Mouse (Mus musculus): ENCODE measurements around the gene Ubqln1. TPM values are rescaled to one million over a fixed set of nuclear protein-coding genes. Genes with fewer than 3 reads are reported as not detected.

Ubqln1 gene
- 102 and 107 TPM in 2 replicates for polyA plus RNA-seq (2015; fragmentation: Nextera tagmentation; extraction: Ambion mirVana)

DNA sequence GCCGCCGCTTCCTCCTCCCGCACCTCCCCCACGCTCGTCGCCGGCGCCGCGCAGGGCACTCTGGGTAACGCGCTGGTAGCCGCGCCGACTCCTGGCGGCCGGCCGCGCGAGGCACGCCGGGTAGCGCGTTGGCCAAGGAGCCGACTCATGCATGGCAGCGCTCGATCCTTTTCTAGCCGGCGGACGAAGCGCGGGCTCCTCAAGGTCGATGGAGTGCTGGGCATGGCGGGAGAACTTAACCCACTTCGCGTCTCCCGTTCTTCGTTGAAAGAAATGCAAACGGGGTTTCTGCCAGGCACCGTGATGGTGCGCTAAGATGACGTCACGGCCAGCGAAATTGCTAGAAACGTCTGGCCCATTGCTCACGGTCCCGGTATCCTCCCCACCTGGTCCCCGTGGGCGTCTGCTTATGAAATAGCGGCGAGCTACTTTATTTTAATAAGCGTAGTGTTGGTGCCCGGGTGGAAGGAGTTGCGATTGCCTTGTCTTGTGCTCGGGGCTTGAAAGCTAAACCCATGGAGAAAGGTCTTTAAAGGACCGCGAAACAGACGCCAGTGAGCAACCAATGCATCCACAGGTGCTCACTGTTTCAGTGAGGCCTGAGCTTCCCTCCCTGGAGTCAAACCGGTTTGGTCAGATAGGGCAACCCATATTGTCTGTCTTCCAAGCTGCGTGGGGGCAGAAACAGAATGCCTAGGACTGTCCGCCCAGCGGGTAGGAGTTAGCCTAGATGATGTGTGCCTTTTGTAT lies at the start of gene Ubqln1:
Gene Ubqln1 (minus strand): TSS at position 62 of the 750 bp plus-strand sequence.
- 2% methylated on average over 60 of the region's 62 CpGs for WGBS
- peak within 1 kb of the TSS; percentile 93 for H3K27ac ChIP-seq

DNA sequence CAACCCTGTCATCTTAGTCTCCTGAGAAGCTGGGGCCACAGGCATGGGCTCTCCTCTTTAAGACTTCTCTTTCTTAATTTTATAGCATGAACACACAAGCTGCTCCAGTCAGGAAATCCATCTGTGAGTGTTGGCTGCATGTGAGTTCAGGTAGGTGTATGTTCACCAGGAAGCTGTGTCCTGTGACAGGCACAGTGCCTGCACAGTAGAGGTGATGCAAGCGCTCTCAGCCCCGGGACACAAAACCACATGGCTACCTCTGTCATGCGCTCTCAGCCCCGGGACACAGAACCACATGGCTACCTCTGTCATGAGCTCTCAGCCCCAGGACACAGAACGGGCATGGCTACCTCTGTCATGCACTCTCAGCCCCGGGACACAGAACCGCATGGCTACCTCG lies 48.1 kb upstream of the Ubqln1 start:
- no peak overlapping the region for H3K4me2 ChIP-seq (replicated peaks)
- no peak for ATAC-seq
- no peak overlapping the region for H3K4me3 ChIP-seq (replicated peaks)
- no peaks in the 10 kb centered on the region for H3K9me3 ChIP-seq
- no peaks in the 10 kb centered on the region for H3K4me1 ChIP-seq (replicated peaks)
- H3K9ac ChIP-seq = no peak overlapping the region
- H3K36me3 ChIP-seq = no peaks in the 10 kb centered on the region
- 91% methylated on average over 8 of the region's 8 CpGs for WGBS
- H3K27ac ChIP-seq = no peak overlapping the region
- H3K27me3 ChIP-seq (replicated peaks) = no peaks in the 10 kb centered on the region

More for the DNA sequence above, at the start of gene Ubqln1:
- peak within 1 kb of the TSS; percentile 100 for H3K4me3 ChIP-seq (replicated peaks)
- H3K36me3 ChIP-seq = no peaks in the 10 kb centered on the region
- peaks cover 21% of the 10 kb centered on the region for H3K4me1 ChIP-seq (replicated peaks)
- no peaks in the 10 kb centered on the region for H3K27me3 ChIP-seq (replicated peaks)
- peak; percentile 93 for ATAC-seq
- H3K9me3 ChIP-seq = no peaks in the 10 kb centered on the region
- peak within 1 kb of the TSS; percentile 98 for H3K9ac ChIP-seq
- H3K4me2 ChIP-seq (replicated peaks) = peak within 1 kb of the TSS; percentile 73

DNA sequence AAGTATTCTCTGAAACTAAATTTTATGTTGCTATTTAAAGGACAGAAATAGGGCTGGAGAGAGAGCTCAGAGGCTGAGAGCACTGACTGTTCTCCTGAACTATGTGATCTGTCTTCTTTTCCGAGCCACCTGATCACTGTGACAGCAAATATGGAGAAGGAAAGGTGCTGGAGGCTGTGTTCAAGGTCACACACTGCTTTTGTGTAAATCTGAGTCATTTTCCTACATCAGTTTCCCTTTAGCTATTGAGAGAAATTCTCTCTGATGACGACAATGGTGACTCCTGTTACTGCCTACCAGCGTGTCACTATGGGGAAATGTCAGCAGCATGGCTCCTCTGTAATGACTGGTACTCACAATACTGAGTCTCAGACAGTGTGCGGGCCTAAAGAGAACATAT lies 46.2 kb upstream of the Ubqln1 start:
- no peak for ATAC-seq
- 79% methylated on average over 4 of the region's 4 CpGs for WGBS
- no peak overlapping the region for H3K9ac ChIP-seq

DNA sequence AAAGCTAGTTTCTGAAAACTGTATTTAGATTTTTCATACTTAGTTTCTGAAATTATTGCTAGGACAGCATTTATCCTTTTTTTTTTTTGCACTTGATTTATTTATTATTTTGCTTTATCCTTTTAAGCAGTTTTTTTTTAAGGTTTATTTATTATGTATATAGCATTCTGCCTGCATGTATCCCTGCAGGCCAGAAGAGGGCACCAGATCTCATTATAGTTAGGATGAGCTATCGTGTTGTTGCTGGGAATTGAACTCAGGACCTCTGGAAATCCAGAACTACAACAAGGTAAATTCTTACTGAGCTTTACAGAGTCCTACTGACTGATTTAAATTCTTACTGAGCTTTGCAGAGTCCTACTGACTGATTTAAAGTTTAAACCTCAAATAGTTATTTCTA lies 37.8 kb upstream of the Ubqln1 start:
- ATAC-seq = no peak
- H3K36me3 ChIP-seq = 0 out of 2 replicates have a peak, but pooled peaks cover 8% of the 10 kb centered on the region
- 89% methylated on average over 1 of the region's 1 CpGs for WGBS

More for the DNA sequence above, 46.2 kb upstream of the Ubqln1 start:
- Histone ChIP-seq H3K27ac (no peak overlapping the region), H3K4me3 (replicated peaks) (no peak overlapping the region), H3K9me3 (no peaks in the 10 kb centered on the region), H3K4me1 (replicated peaks) (no peaks in the 10 kb centered on the region), H3K27me3 (replicated peaks) (no peaks in the 10 kb centered on the region), H3K4me2 (replicated peaks) (no peak overlapping the region), H3K36me3 (no peaks in the 10 kb centered on the region)

DNA sequence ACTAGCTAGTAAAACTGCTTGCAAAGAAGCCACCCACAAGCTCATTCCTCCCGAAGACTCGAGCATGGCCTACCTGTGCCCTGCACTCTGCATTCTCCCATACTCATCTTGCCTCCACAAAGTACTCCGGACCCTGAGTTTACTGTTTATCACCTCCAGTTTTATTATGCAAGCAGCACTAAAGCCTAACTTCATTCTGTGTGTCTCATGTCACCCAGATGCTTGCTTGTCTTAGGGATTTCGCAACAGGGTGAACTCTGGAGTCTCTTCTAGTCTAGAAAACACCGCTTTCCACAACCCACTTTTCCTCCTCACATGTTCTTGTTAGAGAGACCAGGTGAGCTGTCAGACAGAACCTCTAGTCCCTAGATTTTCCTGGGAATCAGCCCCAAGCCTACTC lies 33.5 kb upstream of the Ubqln1 start:
- Histone ChIP-seq H3K27ac (no peak overlapping the region), H3K36me3 (0 out of 2 replicates have a peak, but pooled peaks cover 6% of the 10 kb centered on the region), H3K9me3 (no peaks in the 10 kb centered on the region), H3K27me3 (replicated peaks) (no peaks in the 10 kb centered on the region), H3K4me3 (replicated peaks) (no peak overlapping the region), H3K4me1 (replicated peaks) (no peaks in the 10 kb centered on the region), H3K4me2 (replicated peaks) (no peak overlapping the region), H3K9ac (no peak overlapping the region)
- ATAC-seq = no peak
- WGBS = 91% methylated on average over 5 of the region's 5 CpGs

More for the DNA sequence above, 37.8 kb upstream of the Ubqln1 start:
- no peak overlapping the region for H3K4me3 ChIP-seq (replicated peaks)
- no peak overlapping the region for H3K27ac ChIP-seq
- no peaks in the 10 kb centered on the region for H3K4me1 ChIP-seq (replicated peaks)
- H3K9me3 ChIP-seq = no peaks in the 10 kb centered on the region
- H3K4me2 ChIP-seq (replicated peaks) = no peak overlapping the region
- no peaks in the 10 kb centered on the region for H3K27me3 ChIP-seq (replicated peaks)
- no peak overlapping the region for H3K9ac ChIP-seq

DNA sequence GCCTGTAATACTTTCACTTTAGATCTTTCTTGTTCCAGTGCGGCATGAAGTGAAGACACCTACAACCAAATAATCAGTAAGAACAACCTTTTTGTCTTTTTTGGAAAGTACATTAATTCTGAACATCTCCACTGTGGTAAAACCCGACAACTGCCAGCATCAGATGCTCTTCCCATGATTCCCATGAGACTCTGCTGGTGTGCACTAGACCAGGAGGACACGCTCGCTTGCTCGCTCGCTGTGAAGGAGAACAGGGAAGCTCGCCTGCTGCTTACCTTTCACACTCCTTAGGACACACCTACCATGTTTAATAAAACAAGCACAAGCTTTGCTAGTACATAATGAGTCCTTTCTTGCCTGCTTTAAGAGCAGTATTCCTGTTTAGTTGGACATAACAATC lies 21.1 kb upstream of the Ubqln1 start:
- H3K4me1 ChIP-seq (replicated peaks) = no peaks in the 10 kb centered on the region
- no peak overlapping the region for H3K27ac ChIP-seq
- no peaks in the 10 kb centered on the region for H3K9me3 ChIP-seq
- no peak for ATAC-seq
- no peak overlapping the region for H3K9ac ChIP-seq
- H3K36me3 ChIP-seq = no peaks in the 10 kb centered on the region
- H3K4me3 ChIP-seq (replicated peaks) = no peak overlapping the region
- WGBS = 90% methylated on average over 7 of the region's 7 CpGs
- H3K27me3 ChIP-seq (replicated peaks) = no peaks in the 10 kb centered on the region
- H3K4me2 ChIP-seq (replicated peaks) = no peak overlapping the region

DNA sequence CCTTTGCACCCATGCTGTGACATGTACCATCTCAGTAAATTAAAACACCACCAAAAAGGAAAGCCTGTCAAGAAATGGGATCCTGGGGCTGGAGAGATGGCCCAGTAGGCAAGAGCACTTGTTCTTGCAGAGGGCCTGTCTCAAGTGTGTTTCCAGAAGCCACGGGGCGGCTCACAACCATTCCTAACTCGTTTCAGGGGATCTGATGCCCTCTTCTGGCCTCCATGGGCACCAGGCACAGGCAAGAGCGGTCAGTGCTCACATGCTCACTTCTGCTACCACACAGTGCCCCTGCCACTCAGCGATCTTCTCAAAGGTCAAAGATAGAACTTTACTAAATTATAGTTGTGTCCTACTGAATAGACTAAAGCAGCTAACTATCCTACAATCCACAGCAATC lies 17.2 kb upstream of the Ubqln1 start:
- no peak for ATAC-seq
- Histone ChIP-seq H3K4me1 (replicated peaks) (no peaks in the 10 kb centered on the region), H3K9ac (no peak overlapping the region), H3K4me2 (replicated peaks) (no peak overlapping the region), H3K4me3 (replicated peaks) (no peak overlapping the region), H3K27ac (no peak overlapping the region), H3K27me3 (replicated peaks) (no peaks in the 10 kb centered on the region), H3K9me3 (no peaks in the 10 kb centered on the region), H3K36me3 (no peaks in the 10 kb centered on the region)
- WGBS = 43% methylated on average over 5 of the region's 5 CpGs

DNA sequence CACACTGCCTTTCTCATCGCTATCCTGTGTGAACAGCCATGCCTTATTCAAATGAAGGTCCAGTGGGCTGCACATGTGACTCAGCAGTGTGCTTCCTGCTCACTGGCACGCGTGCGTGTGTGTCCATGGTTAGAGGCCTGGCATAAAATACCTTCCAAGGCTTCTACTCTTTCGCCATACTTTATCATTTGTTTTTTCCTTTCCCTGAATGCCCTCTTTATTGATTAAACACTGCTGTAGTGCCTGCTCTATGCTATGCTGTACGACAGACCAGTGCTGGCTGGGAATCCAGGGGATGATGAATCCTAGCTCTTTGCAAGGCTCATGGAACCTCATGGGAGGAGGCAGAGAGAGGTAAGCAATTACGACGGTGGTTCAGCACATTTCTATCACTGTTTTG lies 16.6 kb upstream of the Ubqln1 start:
- H3K27ac ChIP-seq = no peak overlapping the region

DNA sequence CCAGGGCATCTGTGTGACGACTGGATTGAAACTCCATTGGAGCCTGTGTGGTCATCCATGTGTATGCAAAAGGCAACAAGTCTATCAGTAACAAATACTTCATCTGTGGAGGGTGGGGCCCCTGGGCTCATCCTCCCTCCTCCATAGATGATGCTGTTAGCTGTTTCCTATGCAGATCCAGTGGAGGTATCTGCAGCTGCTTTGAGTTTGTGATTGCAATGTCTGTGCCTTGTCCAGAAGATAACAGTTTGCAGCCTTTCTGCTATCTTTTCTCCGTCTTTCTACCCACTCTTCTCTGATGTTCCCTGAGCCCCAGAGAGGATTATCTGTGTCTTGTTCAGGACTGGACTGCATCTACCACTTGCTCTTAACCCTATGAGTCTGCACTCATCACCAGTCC lies 13.2 kb upstream of the Ubqln1 start:
- Histone ChIP-seq H3K4me1 (replicated peaks) (no peaks in the 10 kb centered on the region), H3K27me3 (replicated peaks) (no peaks in the 10 kb centered on the region), H3K4me2 (replicated peaks) (no peak overlapping the region), H3K9ac (no peak overlapping the region), H3K36me3 (no peaks in the 10 kb centered on the region), H3K4me3 (replicated peaks) (no peak overlapping the region), H3K27ac (no peak overlapping the region), H3K9me3 (no peaks in the 10 kb centered on the region)
- WGBS = 90% methylated on average over 2 of the region's 2 CpGs
- no peak for ATAC-seq

More for the DNA sequence above, 16.6 kb upstream of the Ubqln1 start:
- H3K9ac ChIP-seq = no peak overlapping the region
- H3K27me3 ChIP-seq (replicated peaks) = no peaks in the 10 kb centered on the region
- ATAC-seq = no peak
- H3K36me3 ChIP-seq = no peaks in the 10 kb centered on the region
- H3K4me2 ChIP-seq (replicated peaks) = no peak overlapping the region
- no peak overlapping the region for H3K4me3 ChIP-seq (replicated peaks)
- H3K9me3 ChIP-seq = no peaks in the 10 kb centered on the region
- H3K4me1 ChIP-seq (replicated peaks) = no peaks in the 10 kb centered on the region
- 85% methylated on average over 8 of the region's 8 CpGs for WGBS

DNA sequence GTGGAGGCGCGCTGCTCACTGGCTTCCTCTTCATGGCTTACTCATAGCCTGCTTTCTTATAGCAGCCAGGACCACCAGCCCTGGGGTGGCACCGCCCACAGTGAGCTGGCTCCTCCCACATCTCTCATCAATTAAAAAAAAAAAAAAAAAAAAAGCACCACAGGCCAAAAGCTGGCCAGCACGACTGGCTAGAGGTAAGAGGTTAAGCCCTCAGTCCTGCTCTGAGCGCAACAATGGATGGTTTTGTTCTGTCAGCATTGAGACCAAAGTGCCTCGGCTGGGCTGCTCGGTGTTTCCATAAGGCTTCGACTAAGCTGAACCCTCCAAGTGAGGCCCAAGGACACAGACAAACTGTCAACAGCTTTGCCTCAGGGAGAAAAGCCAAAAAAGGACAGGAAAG lies 10.2 kb upstream of the Ubqln1 start:
- Histone ChIP-seq H3K4me3 (replicated peaks) (no peak overlapping the region), H3K27me3 (replicated peaks) (no peaks in the 10 kb centered on the region), H3K9ac (no peak overlapping the region), H3K4me2 (replicated peaks) (no peak overlapping the region), H3K4me1 (replicated peaks) (no peaks in the 10 kb centered on the region), H3K36me3 (no peaks in the 10 kb centered on the region), H3K27ac (no peak overlapping the region), H3K9me3 (no peaks in the 10 kb centered on the region)
- WGBS = 77% methylated on average over 8 of the region's 8 CpGs
- no peak for ATAC-seq

DNA sequence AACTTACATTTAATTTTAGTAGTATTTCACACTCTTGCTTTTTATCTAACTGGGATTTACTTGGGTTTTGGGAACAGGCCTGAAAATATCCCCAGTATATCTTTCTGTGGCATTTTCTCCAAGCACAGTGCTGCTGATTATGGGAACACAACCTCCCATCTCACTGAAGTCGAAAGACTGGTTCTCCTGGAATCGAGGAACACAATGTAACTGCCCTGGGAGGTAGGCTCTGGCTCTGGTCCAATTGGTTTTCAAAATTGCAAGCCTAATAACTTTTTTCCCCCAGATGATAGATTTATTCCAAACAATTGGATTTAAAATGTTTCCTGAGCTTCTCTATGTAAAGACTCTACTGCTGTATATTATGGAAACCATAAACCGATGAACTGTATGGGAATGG lies 4.8 kb upstream of the Ubqln1 start:
- no peak overlapping the region for H3K27ac ChIP-seq
- 61% methylated on average over 3 of the region's 3 CpGs for WGBS
- H3K4me3 ChIP-seq (replicated peaks) = no peak overlapping the region
- H3K9ac ChIP-seq = no peak overlapping the region
- no peaks in the 10 kb centered on the region for H3K9me3 ChIP-seq
- H3K4me2 ChIP-seq (replicated peaks) = no peak overlapping the region
- no peaks in the 10 kb centered on the region for H3K36me3 ChIP-seq
- peaks cover 5% of the 10 kb centered on the region; the same call in 1 of the 2 replicates for H3K4me1 ChIP-seq (replicated peaks)
- H3K27me3 ChIP-seq (replicated peaks) = no peaks in the 10 kb centered on the region
- ATAC-seq = no peak

DNA sequence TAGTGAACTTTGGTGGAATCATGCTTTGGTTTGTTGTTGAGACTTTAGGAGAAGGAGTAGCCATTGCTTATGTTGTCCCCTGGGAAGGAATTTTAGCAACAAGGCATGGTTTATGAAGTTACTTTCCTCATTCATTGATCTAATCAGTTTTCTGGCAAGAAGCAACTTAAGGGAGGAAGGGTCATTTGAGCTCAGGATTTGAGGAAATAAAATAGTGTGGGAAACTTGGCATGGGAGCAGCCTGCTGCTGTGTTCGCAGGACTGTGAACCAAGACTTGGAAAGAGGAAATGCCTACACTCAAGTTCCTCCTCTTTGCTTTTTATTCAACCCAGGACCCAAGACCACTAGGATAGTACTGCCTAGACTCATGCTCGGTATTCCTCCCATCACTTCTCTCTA lies 2.1 kb upstream of the Ubqln1 start:
- Histone ChIP-seq H3K9me3 (no peaks in the 10 kb centered on the region), H3K36me3 (no peaks in the 10 kb centered on the region), H3K4me2 (replicated peaks) (no peak overlapping the region), H3K27ac (no peak overlapping the region), H3K27me3 (replicated peaks) (no peaks in the 10 kb centered on the region), H3K4me3 (replicated peaks) (no peak overlapping the region), H3K4me1 (replicated peaks) (peaks cover 21% of the 10 kb centered on the region), H3K9ac (no peak overlapping the region)
- 93% methylated on average over 2 of the region's 2 CpGs for WGBS
- no peak for ATAC-seq

DNA sequence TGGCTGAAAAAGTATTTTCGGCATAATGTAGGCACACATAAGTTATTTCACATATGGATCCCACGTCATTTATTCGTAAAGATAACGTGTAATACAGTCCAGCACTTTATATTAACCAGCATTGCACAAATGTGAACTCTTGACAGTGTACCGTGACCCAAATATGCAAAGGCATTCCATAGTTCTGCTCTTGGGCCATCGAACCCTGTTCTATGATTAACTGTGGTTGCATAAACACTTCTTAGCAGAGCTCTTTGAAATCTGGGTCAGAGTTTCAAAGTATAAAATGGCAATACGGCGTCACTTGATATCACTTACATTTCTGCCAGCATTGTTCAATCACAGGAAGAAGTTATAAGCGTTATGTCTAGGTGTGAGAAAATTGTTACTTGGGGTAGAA lies 942 bp upstream of the Ubqln1 start:
- no peaks in the 10 kb centered on the region for H3K27me3 ChIP-seq (replicated peaks)
- H3K27ac ChIP-seq = peak overlapping the region; percentile 93; the same call in 1 of the 2 replicates
- peak overlapping the region; percentile 100 for H3K4me3 ChIP-seq (replicated peaks)
- no peaks in the 10 kb centered on the region for H3K9me3 ChIP-seq
- H3K36me3 ChIP-seq = no peaks in the 10 kb centered on the region
- H3K4me2 ChIP-seq (replicated peaks) = peak overlapping the region; percentile 73
- H3K4me1 ChIP-seq (replicated peaks) = peaks cover 21% of the 10 kb centered on the region
- no peak for ATAC-seq
- peak overlapping the region; percentile 98; the same call in 1 of the 2 replicates for H3K9ac ChIP-seq
- WGBS = 77% methylated on average over 9 of the region's 9 CpGs

All from intestine, embryonic 15.5 days (tissue).